In genomic region chr3:67568015-67568618, GRCm38 (mm10) we compare ENCODE assay signal across 8 mouse cellular contexts. TPM values are rescaled to one million over a fixed set of nuclear protein-coding genes. Genes with fewer than 3 reads are reported as not detected.
DNase-seq lines count a peak whose midpoint lies in the region; ATAC-seq and TF ChIP-seq lines count a peak whose summit lies in the region.

No protein-coding gene starts in this region.

- intact Hi-C loops in heart, postnatal 10 days (cut with DNase I): loop anchor here (1.0 to 2.0 kb wide), 2 partner anchors 55 to 215 kb away; no protein-coding TSS in a partner anchor

- WGBS in forebrain, embryonic 12.5 days: 28% methylated on average over 17 of the region's 17 CpGs
- 32% methylated on average over 17 of the region's 17 CpGs for WGBS in liver, embryonic 16.5 days (ENCODE audit: insufficient replicate concordance)
- WGBS in neural tube, embryonic 13.5 days: 25% methylated on average over 17 of the region's 17 CpGs

- TF ChIP-seq CTCF in E14TG2a.4 (conservative IDR thresholded peaks at IDR 0.05; ENCODE audit: low read length): peak; percentile 88
- peak; percentile 75; the same call in 1 of the 2 replicates for TF ChIP-seq CTCF in testis, adult 2 months (IDR thresholded peaks at IDR 0.05; ENCODE audit: control insufficient read depth, insufficient read depth, insufficient replicate concordance, low read depth, low read length)

- H3K4me1 ChIP-seq in E14TG2a.4 (replicated peaks; ENCODE audit: low read depth, low read length): no peaks in the 10 kb centered on the region
- H3K4me1 ChIP-seq in forebrain, embryonic 12.5 days: peaks cover 8% of the 10 kb centered on the region
- peaks cover 22% of the 10 kb centered on the region for H3K4me1 ChIP-seq in liver, embryonic 16.5 days (ENCODE audit: control insufficient read depth, low read depth, low read length)
- no peaks in the 10 kb centered on the region for H3K4me1 ChIP-seq in neural tube, embryonic 13.5 days (replicated peaks)
- no peaks in the 10 kb centered on the region for H3K4me1 ChIP-seq in testis, adult 2 months (ENCODE audit: control insufficient read depth, insufficient read depth, low read length)

- H3K9me3 ChIP-seq in E14TG2a.4 (ENCODE audit: low read length): no peaks in the 10 kb centered on the region
- H3K9me3 ChIP-seq in forebrain, embryonic 12.5 days: no peaks in the 10 kb centered on the region
- H3K9me3 ChIP-seq in liver, embryonic 16.5 days (replicated peaks; ENCODE audit: control insufficient read depth, low read length): no peaks in the 10 kb centered on the region
- no peaks in the 10 kb centered on the region for H3K9me3 ChIP-seq in neural tube, embryonic 13.5 days

- TF ChIP-seq POLR2A in testis, adult 2 months (IDR thresholded peaks at IDR 0.05; ENCODE audit: control insufficient read depth, low read depth, low read length): no peak

- H3K36me3 ChIP-seq in E14TG2a.4 (ENCODE audit: insufficient read depth, low read length): no peaks in the 10 kb centered on the region
- no peaks in the 10 kb centered on the region for H3K36me3 ChIP-seq in forebrain, embryonic 12.5 days (replicated peaks)
- no peaks in the 10 kb centered on the region for H3K36me3 ChIP-seq in liver, embryonic 16.5 days (ENCODE audit: control insufficient read depth, insufficient read depth)
- H3K36me3 ChIP-seq in neural tube, embryonic 13.5 days: no peaks in the 10 kb centered on the region
- no peaks in the 10 kb centered on the region for H3K36me3 ChIP-seq in testis, adult 2 months (ENCODE audit: control insufficient read depth, insufficient read depth, low read length)

- H3K27ac ChIP-seq in forebrain, embryonic 12.5 days: no peak overlapping the region
- no peak overlapping the region for H3K27ac ChIP-seq in liver, embryonic 16.5 days (ENCODE audit: low read length)
- no peak overlapping the region for H3K27ac ChIP-seq in neural tube, embryonic 13.5 days (replicated peaks)
- H3K27ac ChIP-seq in testis, adult 2 months (ENCODE audit: control insufficient read depth, insufficient read depth, low read depth, low read length): no peak overlapping the region

- peak; percentile 52 for DNase-seq in c-Kit-positive CD71-negative TER-119-negative erythroid progenitor cells, embryonic 14.5 days (ENCODE audit: low read depth)
- peak; percentile 82 to 88 for DNase-seq in heart, postnatal 10 days
- peak; percentile 71 to 79 for DNase-seq in kidney, postnatal 4 days

- H3K4me3 ChIP-seq in E14TG2a.4 (replicated peaks; ENCODE audit: low read length): no peak overlapping the region
- H3K4me3 ChIP-seq in forebrain, embryonic 12.5 days (replicated peaks): no peak overlapping the region
- no peak overlapping the region for H3K4me3 ChIP-seq in liver, embryonic 16.5 days (ENCODE audit: low read depth, low read length)
- peak overlapping the region; percentile 18 for H3K4me3 ChIP-seq in neural tube, embryonic 13.5 days
- no peak overlapping the region for H3K4me3 ChIP-seq in testis, adult 2 months (ENCODE audit: control insufficient read depth, low read depth, low read length)

- H3K4me2 ChIP-seq in forebrain, embryonic 12.5 days: peak overlapping the region; percentile 38; the same call in 1 of the 2 replicates
- H3K4me2 ChIP-seq in liver, embryonic 16.5 days (ENCODE audit: low read depth, low read length): no peak overlapping the region
- peak overlapping the region; percentile 45 for H3K4me2 ChIP-seq in neural tube, embryonic 13.5 days

- H3K9ac ChIP-seq in forebrain, embryonic 12.5 days: no peak overlapping the region
- H3K9ac ChIP-seq in liver, embryonic 16.5 days (ENCODE audit: low read depth, low read length): no peak overlapping the region
- 0 out of 2 replicates have a peak overlapping the region, but pooled peaks have one; percentile 28 for H3K9ac ChIP-seq in neural tube, embryonic 13.5 days

- ATAC-seq in forebrain, embryonic 12.5 days (ENCODE audit: low FRiP score): peak; percentile 46
- ATAC-seq in liver, embryonic 16.5 days (ENCODE audit: low read depth): 0 out of 2 replicates have a peak, but pooled peaks have one; percentile 27
- no peak for ATAC-seq in neural tube, embryonic 13.5 days (ENCODE audit: low read depth)

- peaks cover 23% of the 10 kb centered on the region; the same call in 1 of the 2 replicates for H3K27me3 ChIP-seq in E14TG2a.4 (ENCODE audit: insufficient read depth, low read length)
- peaks cover 11% of the 10 kb centered on the region; the same call in 1 of the 2 replicates for H3K27me3 ChIP-seq in forebrain, embryonic 12.5 days
- H3K27me3 ChIP-seq in liver, embryonic 16.5 days (ENCODE audit: control insufficient read depth, insufficient read depth, low read depth, low read length): no peaks in the 10 kb centered on the region
- H3K27me3 ChIP-seq in neural tube, embryonic 13.5 days: 0 out of 2 replicates have a peak, but pooled peaks cover 5% of the 10 kb centered on the region
- H3K27me3 ChIP-seq in testis, adult 2 months (ENCODE audit: control insufficient read depth, insufficient read depth, low read length): no peaks in the 10 kb centered on the region

RNA-seq across cellular contexts. Expression of gene Mfsd1, which starts 14.4 kb away (rescaled TPM):
- 48.7 and 49.8 TPM in 2 replicates for polyA plus RNA-seq in forebrain, embryonic 12.5 days (2016; fragmentation: Nextera tagmentation; extraction: Ambion mirVana)
- 10 to 100 TPM; 40.0 to 42.8 TPM for total RNA-seq in heart, postnatal 10 days (2021)
- 24.6 and 25.2 TPM in 2 replicates for polyA plus RNA-seq in liver, embryonic 16.5 days (2015; fragmentation: Nextera tagmentation; extraction: Ambion mirVana)
- polyA plus RNA-seq in neural tube, embryonic 13.5 days (2015; fragmentation: Nextera tagmentation; extraction: Ambion mirVana): 43.8 and 47.0 TPM in 2 replicates
- polyA plus RNA-seq in testis, adult 2 months (2012; rRNA removed): 6.5 and 7.8 TPM in 2 replicates

RNA-seq across cellular contexts. Expression of gene Rarres1, which starts 52.8 kb away (rescaled TPM):
- 0.61 and 0.74 TPM in 2 replicates for polyA plus RNA-seq in forebrain, embryonic 12.5 days (2016; fragmentation: Nextera tagmentation; extraction: Ambion mirVana)
- 1 to 10 TPM; 1.2 TPM for total RNA-seq in heart, postnatal 10 days (2021)
- polyA plus RNA-seq in liver, embryonic 16.5 days (2015; fragmentation: Nextera tagmentation; extraction: Ambion mirVana): 3.7 and 4.3 TPM in 2 replicates
- polyA plus RNA-seq in neural tube, embryonic 13.5 days (2015; fragmentation: Nextera tagmentation; extraction: Ambion mirVana): 1.5 and 3.7 TPM in 2 replicates
- polyA plus RNA-seq in testis, adult 2 months (2012; rRNA removed): 3.8 and 5.1 TPM in 2 replicates
